Mouse (Mus musculus) spleen, embryonic (tissue): ENCODE results near the gene Lpxn.

ENCODE experiments used
- CTCF ChIA-PET: fragments of 350-600 bp; sonication (Branson Sonifier 250); formaldehyde crosslinking; loops from one replicate; lab custom pipeline; 2022; lab: Charles Lee

Lpxn gene

GRCm38 (mm10) chr19:12795511-12796327 is at the start of gene Lpxn, which contains the start of gene Zfp91:
TSS of gene Lpxn (plus strand) at chr19:12796193.
TSS of gene Zfp91 (minus strand) at chr19:12796126.
- CTCF ChIA-PET: no interaction called here

GRCm38 (mm10) chr19:12756286-12756685 is 39.7 kb upstream of the Lpxn start:
- CTCF ChIA-PET: no interaction called here

- CTCF ChIA-PET: no interaction called here
Measured at GRCm38 (mm10) chr19:12758936-12759478, 37.0 kb upstream of the Lpxn start.

- CTCF ChIA-PET: no interaction called here
Measured at GRCm38 (mm10) chr19:12759656-12760055, 36.3 kb upstream of the Lpxn start.

- CTCF ChIA-PET: no interaction called here
Measured at GRCm38 (mm10) chr19:12762212-12763130, 33.5 kb upstream of the Lpxn start.

GRCm38 (mm10) chr19:12765308-12765707 is 30.7 kb upstream of the Lpxn start, which contains the start of gene Cntf:
TSS of gene Cntf (minus strand) at chr19:12765632.
- CTCF ChIA-PET: no interaction called here

- CTCF ChIA-PET: no interaction called here
Measured at GRCm38 (mm10) chr19:12770888-12771287, 25.1 kb upstream of the Lpxn start.

GRCm38 (mm10) chr19:12780437-12780836 is 15.6 kb upstream of the Lpxn start:
- CTCF ChIA-PET: no interaction called here

- CTCF ChIA-PET: no interaction called here
Measured at GRCm38 (mm10) chr19:12786803-12787395, 9.1 kb upstream of the Lpxn start.

- CTCF ChIA-PET: no interaction called here
Measured at GRCm38 (mm10) chr19:12787721-12788120, 8.3 kb upstream of the Lpxn start.

- CTCF ChIA-PET: interaction anchor here (0.7 kb wide), 1 partner anchor 219 kb away, joined by 6 read pairs; no protein-coding TSS in a partner anchor
Measured at GRCm38 (mm10) chr19:12792374-12792773, 3.6 kb upstream of the Lpxn start.

- CTCF ChIA-PET: interaction anchor here (0.5 kb wide), 1 partner anchor 353 kb away, joined by 3 read pairs; no protein-coding TSS in a partner anchor
Measured at GRCm38 (mm10) chr19:12794056-12795044, 1.6 kb upstream of the Lpxn start.

- CTCF ChIA-PET: interaction anchor here (0.5 kb wide), 1 partner anchor 354 kb away, joined by 3 read pairs; no protein-coding TSS in a partner anchor
Measured at GRCm38 (mm10) chr19:12795110-12795509, 883 bp upstream of the Lpxn start.

GRCm38 (mm10) chr19:12796328-12796931 is 437 bp downstream of the Lpxn start:
- CTCF ChIA-PET: no interaction called here

- CTCF ChIA-PET: interaction anchor here (0.7 kb wide), 1 partner anchor 33 kb away, joined by 3 read pairs; no protein-coding TSS in a partner anchor
Measured at GRCm38 (mm10) chr19:12797071-12797470, 1.1 kb downstream of the Lpxn start.

- CTCF ChIA-PET: interaction anchor here (0.6 to 1.3 kb wide), 5 partner anchors 11 to 332 kb away, joined by 3 to 12 read pairs (median 5); no protein-coding TSS in a partner anchor
Measured at GRCm38 (mm10) chr19:12798404-12798803, 2.4 kb downstream of the Lpxn start.

GRCm38 (mm10) chr19:12799081-12799480 is 3.1 kb downstream of the Lpxn start:
- CTCF ChIA-PET: interaction anchor here (0.6 to 1.3 kb wide), 5 partner anchors 10 to 332 kb away, joined by 3 to 12 read pairs (median 5); no protein-coding TSS in a partner anchor

- CTCF ChIA-PET: no interaction called here
Measured at GRCm38 (mm10) chr19:12800621-12801020, 4.6 kb downstream of the Lpxn start.

- CTCF ChIA-PET: interaction anchor here (1.3 kb wide), 1 partner anchor 19 kb away, joined by 5 read pairs; no protein-coding TSS in a partner anchor
Measured at GRCm38 (mm10) chr19:12801046-12801445, 5.1 kb downstream of the Lpxn start.
